In genomic region chr4:96845170-96845569, GRCm38 (mm10) we compare ENCODE assay signal across 16 mouse cellular contexts.
"Had no signal": no experiment of that assay in that cellular context is flagged by ENCODE, and none has a peak within 500 bp of the region (broad histone marks: within the 10 kb centered on the region; RNA-seq: fewer than 3 reads in every experiment).

No protein-coding gene starts in this region.

- H3K4me2 ChIP-seq: kidney, embryonic 15.5 days; limb, embryonic 12.5 days; liver, embryonic 13.5 days; midbrain, embryonic 15.5 days; neural tube, embryonic 12.5 days had no signal

- ATAC-seq: liver, postnatal 0 days; midbrain, embryonic 15.5 days had no signal

- H3K9me3 ChIP-seq: kidney, embryonic 15.5 days; limb, embryonic 12.5 days; liver, embryonic 13.5 days; midbrain, embryonic 15.5 days; neural tube, embryonic 12.5 days had no signal

- H3K27ac ChIP-seq: kidney, embryonic 15.5 days; limb, embryonic 12.5 days; liver, embryonic 13.5 days; midbrain, embryonic 15.5 days; neural tube, embryonic 12.5 days had no signal

- H3K27me3 ChIP-seq: kidney, embryonic 15.5 days; limb, embryonic 12.5 days; liver, embryonic 13.5 days; midbrain, embryonic 15.5 days; neural tube, embryonic 12.5 days had no signal

- H3K4me1 ChIP-seq: kidney, embryonic 15.5 days; limb, embryonic 12.5 days; liver, embryonic 13.5 days; midbrain, embryonic 15.5 days; neural tube, embryonic 12.5 days had no signal

- H3K4me3 ChIP-seq: kidney, embryonic 15.5 days; limb, embryonic 12.5 days; liver, embryonic 13.5 days; midbrain, embryonic 15.5 days; neural tube, embryonic 12.5 days had no signal

- DNase-seq: kidney, adult 2 months; kidney, postnatal 25 days; layer of hippocampus, adult 9-11 months; layer of hippocampus, postnatal 36 days; liver; liver, embryonic 13.5 days; liver, postnatal 0 days; retina, postnatal 1 day; right cerebral cortex, postnatal 4 days; spleen, adult 18-20 months; thymus, adult 2 months; thymus, postnatal 25 days had no signal

- H3K36me3 ChIP-seq: kidney, embryonic 15.5 days; limb, embryonic 12.5 days; liver, embryonic 13.5 days; midbrain, embryonic 15.5 days; neural tube, embryonic 12.5 days had no signal

- H3K9ac ChIP-seq: kidney, embryonic 15.5 days; limb, embryonic 12.5 days; liver, embryonic 13.5 days; liver, postnatal 0 days; midbrain, embryonic 15.5 days; neural tube, embryonic 12.5 days had no signal
